Mouse (Mus musculus): ENCODE measurements around the gene Klrg2.

The Klrg2 gene

GRCm38 (mm10) chr6:38629556-38629955, 7.5 kb downstream of the Klrg2 start:
- DNase-seq (ENCODE audit: extremely low spot score), result no peak

GRCm38 (mm10) chr6:38627486-38627885, 9.6 kb downstream of the Klrg2 start:
- no peak for DNase-seq (ENCODE audit: extremely low spot score)

- no peak for DNase-seq (ENCODE audit: extremely low spot score)
Observed at GRCm38 (mm10) chr6:38627081-38627480, 10.0 kb downstream of the Klrg2 start.

- DNase-seq (ENCODE audit: extremely low spot score), result no peak
Observed at GRCm38 (mm10) chr6:38626086-38626485, 11.0 kb downstream of the Klrg2 start.

DNA sequence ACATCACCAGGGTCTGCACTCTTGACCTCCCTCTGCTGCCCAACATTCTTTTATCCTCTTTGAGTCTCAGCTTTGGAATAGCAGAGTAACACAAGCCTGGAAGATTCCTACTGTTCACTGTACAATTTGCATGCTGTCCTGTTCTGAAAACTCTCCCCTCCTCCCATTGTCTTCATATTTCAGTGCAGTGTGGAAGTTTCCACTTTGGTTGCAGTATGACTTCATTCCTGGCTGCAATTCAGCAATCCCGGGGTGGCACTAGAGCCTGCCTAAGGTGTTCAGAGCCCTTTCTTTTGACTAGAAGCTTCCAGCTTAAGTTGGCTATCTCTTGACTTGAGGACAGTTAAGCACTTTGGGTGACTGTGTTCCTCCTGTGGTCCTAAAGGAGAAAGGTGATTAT, 12.6 kb downstream of the Klrg2 start:
- DNase-seq (ENCODE audit: extremely low spot score), result no peak

DNA sequence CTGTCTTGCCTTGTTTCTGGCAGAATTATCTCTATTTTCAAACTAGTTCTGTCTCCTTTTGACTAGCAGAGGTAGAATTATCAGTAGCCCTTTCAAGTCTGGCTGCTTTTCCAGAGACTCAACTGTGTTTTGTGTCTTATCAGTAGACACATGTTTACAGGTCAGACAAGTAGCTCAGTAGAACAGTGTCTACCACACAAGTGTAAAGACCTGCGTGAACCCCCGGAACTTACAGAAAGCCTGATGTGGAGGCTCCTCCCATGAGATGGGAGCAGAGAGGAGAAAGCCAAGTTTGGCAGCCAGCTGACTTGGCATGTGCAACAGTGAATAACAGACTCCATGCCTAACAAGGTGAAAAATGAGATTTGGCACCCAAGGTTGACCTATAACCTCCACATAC, 13.6 kb downstream of the Klrg2 start:
- no peak for DNase-seq (ENCODE audit: extremely low spot score)

DNA sequence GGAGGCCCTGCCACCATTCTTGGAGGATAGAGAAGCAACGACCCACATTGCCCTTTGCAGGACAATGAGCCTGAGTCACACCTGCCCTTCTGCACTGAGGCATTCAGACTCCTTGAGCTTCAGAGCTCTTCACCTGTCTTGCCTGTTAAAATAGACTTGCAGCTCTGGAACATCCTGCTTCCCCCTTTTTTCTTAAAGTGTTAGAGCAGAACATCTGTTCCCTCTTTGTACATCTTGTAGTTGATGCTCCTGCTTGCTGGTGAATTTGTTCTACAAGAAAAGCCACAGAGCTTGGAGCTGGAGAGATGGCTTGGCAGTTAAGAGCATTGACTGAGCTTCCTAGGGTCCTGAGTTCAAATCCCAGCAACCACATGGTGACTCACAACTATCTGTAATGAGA, 14.6 kb downstream of the Klrg2 start:
- DNase-seq (ENCODE audit: extremely low spot score), result no peak

DNA sequence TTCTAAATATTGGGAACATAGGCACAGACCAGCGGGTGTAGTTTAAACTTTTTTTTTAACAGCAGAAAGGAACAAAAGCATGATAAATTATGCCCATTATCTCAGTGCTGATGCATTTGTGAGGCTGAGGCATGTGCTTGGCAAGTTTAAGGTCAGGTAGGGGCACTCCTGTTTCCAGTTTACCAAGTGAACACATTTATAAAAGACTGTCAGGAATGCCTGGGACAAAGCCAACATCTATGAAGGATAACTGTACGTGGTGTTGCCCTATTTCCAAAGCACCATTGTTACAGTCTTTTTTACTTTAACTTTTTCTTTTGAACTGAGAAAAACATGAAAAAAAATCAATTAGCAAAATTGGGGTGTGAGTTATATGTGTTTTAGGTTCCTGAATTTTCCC, 27.1 kb downstream of the Klrg2 start:
- no peak for DNase-seq (ENCODE audit: extremely low spot score)

DNA sequence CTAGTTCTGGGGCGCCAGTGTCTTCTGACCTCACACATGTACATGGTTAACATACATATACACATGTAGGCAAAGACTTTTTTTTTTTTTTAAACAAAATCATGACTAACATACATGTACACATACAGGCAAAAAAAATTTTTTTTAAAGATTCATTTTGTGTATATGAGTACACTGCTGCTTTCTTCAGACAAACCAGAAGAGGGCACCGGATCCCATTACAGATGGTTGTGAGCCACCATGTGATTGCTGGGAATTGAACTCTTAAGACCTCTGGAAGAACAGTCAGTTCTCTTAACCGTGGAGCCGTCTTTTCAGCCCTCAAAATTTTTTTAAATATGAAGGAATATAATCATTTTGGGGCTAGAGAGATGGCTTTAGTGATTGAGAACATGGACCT, 39.6 kb downstream of the Klrg2 start:
- DNase-seq (ENCODE audit: extremely low spot score), result no peak

GRCm38 (mm10) chr6:38581711-38582110, 55.3 kb downstream of the Klrg2 start:
- DNase-seq (ENCODE audit: extremely low spot score), result no peak

GRCm38 (mm10) chr6:38580112-38580857, 56.8 kb downstream of the Klrg2 start:
- DNase-seq (ENCODE audit: extremely low spot score), result no peak

GRCm38 (mm10) chr6:38576096-38576495, 60.9 kb downstream of the Klrg2 start:
- DNase-seq (ENCODE audit: extremely low spot score), result no peak

Measured in embryo, embryonic 9.5 days (tissue).